ENCODE assay signal across 8 mouse cellular contexts in the genomic region with DNA sequence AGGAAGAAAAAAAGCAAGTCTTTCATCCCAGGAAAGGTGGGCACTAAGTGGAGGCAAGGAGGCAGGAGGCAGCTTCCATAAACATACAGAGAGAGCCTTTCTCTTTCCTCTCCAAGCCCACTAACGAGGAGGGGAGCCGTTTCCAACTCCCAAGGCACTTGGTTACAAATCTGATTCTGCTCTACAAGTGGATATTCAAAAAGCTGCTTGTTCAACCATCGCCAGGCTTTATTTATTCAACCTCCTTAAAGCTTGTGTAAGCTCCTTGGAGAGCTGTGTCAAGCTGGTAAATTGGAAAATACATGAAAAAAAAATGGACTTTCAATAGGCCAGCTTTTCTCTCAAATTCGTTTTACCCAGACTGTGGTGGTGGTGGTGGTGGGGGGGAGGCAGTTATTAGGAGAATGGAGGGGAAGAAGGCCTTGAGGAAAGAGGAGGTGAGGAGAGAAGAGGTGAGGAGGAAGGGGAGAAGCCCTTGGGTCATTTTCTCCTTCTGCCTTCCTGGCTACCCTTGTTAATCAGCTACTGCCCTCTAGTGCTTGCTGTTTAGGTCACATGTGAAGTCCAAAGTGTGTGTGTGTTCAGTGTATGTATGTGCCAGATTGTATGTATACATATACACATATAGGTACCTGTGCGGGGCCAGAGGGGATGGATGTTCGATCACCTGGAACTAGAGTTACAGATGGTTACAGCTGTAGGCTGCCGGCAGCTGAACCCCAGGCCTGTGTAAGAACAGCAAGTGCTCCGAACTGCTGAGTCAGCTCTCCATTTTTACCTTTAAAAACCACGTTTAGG. TPM values are rescaled to one million over a fixed set of nuclear protein-coding genes. Genes with fewer than 3 reads are reported as not detected.
DNase-seq lines count a peak whose midpoint lies in the region; ATAC-seq lines count a peak whose summit lies in the region.

No protein-coding gene starts in this region.

- no peaks in the 10 kb centered on the region for H3K9me3 ChIP-seq in midbrain, embryonic 14.5 days (ENCODE audit: control insufficient read depth, low read length)

- H3K4me3 ChIP-seq in midbrain, embryonic 14.5 days (replicated peaks; ENCODE audit: low read depth, low read length): no peak overlapping the region

- no peak overlapping the region for H3K4me2 ChIP-seq in midbrain, embryonic 14.5 days (ENCODE audit: low read length)

- H3K36me3 ChIP-seq in midbrain, embryonic 14.5 days (ENCODE audit: control insufficient read depth, insufficient read depth, low read length): no peaks in the 10 kb centered on the region

- no peak for ATAC-seq in CD4-positive, CD25-positive, alpha-beta regulatory T cell, adult 4 months
- ATAC-seq in midbrain, embryonic 14.5 days (ENCODE audit: low FRiP score, low TSS enrichment): no peak

- H3K27me3 ChIP-seq in midbrain, embryonic 14.5 days (ENCODE audit: control insufficient read depth, insufficient read depth, low read length): no peaks in the 10 kb centered on the region

- DNase-seq in CD4-positive, CD25-positive, alpha-beta regulatory T cell, adult 2 months (ENCODE audit: low read depth, low spot score): peak; percentile 49
- peak; percentile 6 for DNase-seq in thymus, postnatal 25 days
- DNase-seq in thymus, postnatal 4 days: no peak
- DNase-seq in heart, postnatal 10 days: peak; percentile 57 to 73
- peak; percentile 69 to 74 for DNase-seq in kidney, postnatal 36 days
- DNase-seq in midbrain, embryonic 14.5 days: peak; percentile 77
- DNase-seq in right cerebral cortex, postnatal 10 days (ENCODE audit: low spot score in 2 of 2): no peak

- intact Hi-C loops in heart, postnatal 10 days (cut with DNase I): loop anchor here (2.0 to 5.0 kb wide), 4 partner anchors 40 to 700 kb away; a partner anchor contains a TSS

- H3K9ac ChIP-seq in midbrain, embryonic 14.5 days (replicated peaks; ENCODE audit: low read length): no peak overlapping the region

- WGBS in midbrain, embryonic 14.5 days: 57% methylated on average over 9 of the region's 9 CpGs

- H3K27ac ChIP-seq in midbrain, embryonic 14.5 days (replicated peaks; ENCODE audit: low read depth, low read length): no peak overlapping the region

- H3K4me1 ChIP-seq in midbrain, embryonic 14.5 days (ENCODE audit: control insufficient read depth, insufficient read depth, low read length): no peaks in the 10 kb centered on the region

RNA-seq across cellular contexts. Expression of a gene that starts 25.1 kb away (rescaled TPM):
- polyA plus RNA-seq in CD4-positive, CD25-positive, alpha-beta regulatory T cell, adult 4 months (2017; shearing (Covaris generic)): 10 to 100 TPM; 11.2 to 11.3 TPM
- 1 to 10 TPM; 7.0 to 9.8 TPM for total RNA-seq in heart, postnatal 10 days (2021)
- 0.91 and 1.0 TPM in 2 replicates for polyA plus RNA-seq in midbrain, embryonic 14.5 days (2014; fragmentation: Nextera tagmentation; extraction: Ambion mirVana)

RNA-seq across cellular contexts. Expression of a gene that starts 32.2 kb away (rescaled TPM):
- 10 to 100 TPM in 1 of 2 experiments, 1 to 10 TPM in 1; 9.2 to 10.6 TPM for polyA plus RNA-seq in CD4-positive, CD25-positive, alpha-beta regulatory T cell, adult 4 months (2017; shearing (Covaris generic))
- 10 to 100 TPM; 10.8 to 11.3 TPM for total RNA-seq in heart, postnatal 10 days (2021)
- polyA plus RNA-seq in midbrain, embryonic 14.5 days (2014; fragmentation: Nextera tagmentation; extraction: Ambion mirVana): 51.3 and 57.5 TPM in 2 replicates

RNA-seq across cellular contexts. Expression of a gene that starts 40.4 kb away (rescaled TPM):
- polyA plus RNA-seq in CD4-positive, CD25-positive, alpha-beta regulatory T cell, adult 4 months (2017; shearing (Covaris generic)): 1 to 10 TPM; 6.3 to 8.6 TPM
- 10 to 100 TPM; 53.4 to 57.0 TPM for total RNA-seq in heart, postnatal 10 days (2021)
- polyA plus RNA-seq in midbrain, embryonic 14.5 days (2014; fragmentation: Nextera tagmentation; extraction: Ambion mirVana): 23.0 and 26.8 TPM in 2 replicates

Comparison
In these comparisons a context has a peak if more than half of its experiments do, and no peak if none do; other contexts are left out.
1. DNase-seq: peak in CD4-positive, CD25-positive, alpha-beta regulatory T cell, adult 2 months (single experiment), thymus, postnatal 25 days (single experiment), heart, postnatal 10 days (2 of 2), kidney, postnatal 36 days (2 of 2) and midbrain, embryonic 14.5 days (single experiment); none in thymus, postnatal 4 days (single experiment) and right cerebral cortex, postnatal 10 days (0 of 2).